Mouse (Mus musculus) gonadal fat pad, adult 2 months (tissue): ENCODE measurements around the gene G0s2. TPM values are rescaled to one million over a fixed set of nuclear protein-coding genes. Genes with fewer than 3 reads are reported as not detected.

Experiments used
- DNase-seq: peaks from one replicate; pipeline ENCODE4 v3.0.0-alpha.2; 2012; ENCODE audit warnings: low read depth
- polyA plus RNA-seq: library from polyadenylated mRNA; depleted of rRNA; stranded (reverse); fragments of >200 nt; gene quantifications from 2 replicates; pipeline ENCODE4 v1.2.3, GENCODE M21; 2012; rRNA removed

Gene G0s2
- polyA plus RNA-seq = 380 and 695 TPM in 2 replicates

GRCm38 (mm10) chr1:193272916-193273601 lies at the start of gene G0s2:
Gene G0s2, minus strand, starts transcription at chr1:193273217.
- DNase-seq = no peak

GRCm38 (mm10) chr1:193320398-193320797 lies 47.4 kb upstream of the G0s2 start:
- DNase-seq = no peak

- no peak for DNase-seq
These were observed 46.7 kb upstream of the G0s2 start for GRCm38 (mm10) chr1:193319721-193320120.

GRCm38 (mm10) chr1:193317159-193317559 lies 44.1 kb upstream of the G0s2 start:
- DNase-seq = no peak

GRCm38 (mm10) chr1:193316358-193316750 lies 43.3 kb upstream of the G0s2 start:
- no peak for DNase-seq

- no peak for DNase-seq
These were observed 42.8 kb upstream of the G0s2 start for GRCm38 (mm10) chr1:193315705-193316357.

GRCm38 (mm10) chr1:193311596-193311995 lies 38.6 kb upstream of the G0s2 start:
- DNase-seq = no peak

GRCm38 (mm10) chr1:193310519-193311085 lies 37.6 kb upstream of the G0s2 start:
- DNase-seq = no peak

GRCm38 (mm10) chr1:193309785-193310518 lies 36.9 kb upstream of the G0s2 start:
- DNase-seq = no peak

GRCm38 (mm10) chr1:193306832-193307231 lies 33.8 kb upstream of the G0s2 start:
- no peak for DNase-seq

GRCm38 (mm10) chr1:193305386-193305785 lies 32.4 kb upstream of the G0s2 start:
- no peak for DNase-seq

GRCm38 (mm10) chr1:193303096-193303495 lies 30.1 kb upstream of the G0s2 start:
- DNase-seq = no peak

GRCm38 (mm10) chr1:193302093-193302405 lies 29.0 kb upstream of the G0s2 start:
- DNase-seq = no peak

GRCm38 (mm10) chr1:193301216-193302092 lies 28.4 kb upstream of the G0s2 start:
- DNase-seq = no peak

- DNase-seq = no peak
These were observed 27.0 kb upstream of the G0s2 start for GRCm38 (mm10) chr1:193299995-193300394.

GRCm38 (mm10) chr1:193298141-193298765 lies 25.2 kb upstream of the G0s2 start:
- DNase-seq = no peak

- DNase-seq = no peak
These were observed 22.9 kb upstream of the G0s2 start for GRCm38 (mm10) chr1:193295920-193296319.

- no peak for DNase-seq
These were observed 20.9 kb upstream of the G0s2 start for GRCm38 (mm10) chr1:193293926-193294325.

GRCm38 (mm10) chr1:193293039-193293438 lies 20.0 kb upstream of the G0s2 start:
- no peak for DNase-seq

- no peak for DNase-seq
These were observed 17.7 kb upstream of the G0s2 start for GRCm38 (mm10) chr1:193290686-193291085.

- DNase-seq = no peak
These were observed 16.9 kb upstream of the G0s2 start for GRCm38 (mm10) chr1:193289914-193290313.
